ENCODE assay signal across 7 mouse cellular contexts in genomic region chr5:38788820-38789219, GRCm38 (mm10).
"Had no signal": no experiment of that assay in that cellular context is flagged by ENCODE, and none has a peak within 500 bp of the region (broad histone marks: within the 10 kb centered on the region; RNA-seq: fewer than 3 reads in every experiment).

No protein-coding gene starts in this region.

- DNase-seq: kidney, adult 18-20 months; kidney, adult 8-10 months; kidney, postnatal 10 days; kidney, postnatal 25 days; kidney, postnatal 4 days; liver; liver, embryonic 13.5 days had no signal
